Mouse (Mus musculus) kidney, postnatal 0 days (tissue): ENCODE measurements around the gene Sulf2. TPM values are rescaled to one million over a fixed set of nuclear protein-coding genes. Genes with fewer than 3 reads are reported as not detected.

ENCODE experiments used
- ATAC-seq: fragments of 200-750 bp; cut with Nextera tagmentation; replicated peaks from 2 replicates; pipeline ENCODE4 v1.8.0; 2017; ENCODE audit warnings: low read depth, moderate number of reproducible peaks, moderate TSS enrichment, moderate library complexity; ENCODE audit not compliant: low FRiP score
- DNase-seq: peaks from one replicate; pipeline ENCODE4 v3.0.0-alpha.2; 2016; ENCODE audit warnings: low spot score
- H3K27ac ChIP-seq: fragments of 300-500 bp; sonication (generic); 2 replicates; pipeline ENCODE4 v1.5.1; 2014; ENCODE audit warnings: mild to moderate bottlenecking
- H3K27me3 ChIP-seq: fragments of 300-500 bp; sonication (generic); 2 replicates; pipeline ENCODE4 v1.6.1; 2014; ENCODE audit warnings: low read length, mixed read lengths; ENCODE audit not compliant: insufficient read depth
- H3K36me3 ChIP-seq: fragments of 300-500 bp; sonication (generic); 2 replicates; pipeline ENCODE4 v1.6.1; 2014; ENCODE audit warnings: low read length, mixed read lengths; ENCODE audit not compliant: insufficient read depth
- H3K4me1 ChIP-seq: fragments of 300-500 bp; sonication (generic); replicated peaks from 2 replicates; pipeline ENCODE4 v1.6.1; 2014; ENCODE audit warnings: antibody characterized with exemption, low read length, mixed read lengths; ENCODE audit not compliant: insufficient read depth
- H3K4me2 ChIP-seq: fragments of 300-500 bp; sonication (generic); 2 replicates; pipeline ENCODE4 v1.6.1; 2014; ENCODE audit warnings: mild to moderate bottlenecking, low read length, moderate library complexity, mixed read lengths
- H3K4me3 ChIP-seq: fragments of 300-500 bp; sonication (generic); replicated peaks from 2 replicates; pipeline ENCODE4 v1.5.1; 2014; ENCODE audit warnings: low read depth, low read length
- H3K9ac ChIP-seq: fragments of 300-500 bp; sonication (generic); 2 replicates; pipeline ENCODE4 v1.6.1; 2014; ENCODE audit warnings: low read depth, low read length
- H3K9me3 ChIP-seq: fragments of 300-500 bp; sonication (generic); replicated peaks from 2 replicates; pipeline ENCODE4 v1.6.1; 2016; ENCODE audit warnings: low read length, inconsistent platforms, mixed read lengths
- CTCF ChIP-seq: IDR thresholded peaks from 2 replicates; pipeline ENCODE4 v1.5.1; 2016; ENCODE audit warnings: antibody characterized with exemption, low read depth, mild to moderate bottlenecking, moderate library complexity
- WGBS: fragments of 180-500 bp; shearing (Covaris S2); extraction: QIAGEN DNeasy Blood & Tissue Kit; methylation state at CpG from one replicate; pipeline ENCODE4 v1.1.7; 2014; 5-methylcytosine and 5-hydroxymethylcytosine counted together
- polyA plus RNA-seq: library from polyadenylated mRNA; unstranded; fragments of >200 nt; fragmentation: Nextera tagmentation; extraction: Ambion mirVana; gene quantifications from 2 replicates; pipeline ENCODE4 v1.2.1, GENCODE M21; 2015

Gene Sulf2
- polyA plus RNA-seq, 1 experiment from 2014 or later = 45.1 TPM

GRCm38 (mm10) chr2:166146446-166146845 is 9.0 kb downstream of the Sulf2 start:
- ATAC-seq (no peak), DNase-seq (no peak)
- no peak for TF ChIP-seq CTCF
- Histone ChIP-seq H3K4me1 (peaks cover 47% of the 10 kb centered on the region), H3K27me3 (no peaks in the 10 kb centered on the region), H3K4me3 (no peak overlapping the region), H3K4me2 (no peak overlapping the region), H3K27ac (no peak overlapping the region; the same call in 1 of the 2 replicates), H3K9ac (no peak overlapping the region), H3K9me3 (no peaks in the 10 kb centered on the region), H3K36me3 (no peaks in the 10 kb centered on the region)
- WGBS = 53% methylated on average over 7 of the region's 7 CpGs

DNA sequence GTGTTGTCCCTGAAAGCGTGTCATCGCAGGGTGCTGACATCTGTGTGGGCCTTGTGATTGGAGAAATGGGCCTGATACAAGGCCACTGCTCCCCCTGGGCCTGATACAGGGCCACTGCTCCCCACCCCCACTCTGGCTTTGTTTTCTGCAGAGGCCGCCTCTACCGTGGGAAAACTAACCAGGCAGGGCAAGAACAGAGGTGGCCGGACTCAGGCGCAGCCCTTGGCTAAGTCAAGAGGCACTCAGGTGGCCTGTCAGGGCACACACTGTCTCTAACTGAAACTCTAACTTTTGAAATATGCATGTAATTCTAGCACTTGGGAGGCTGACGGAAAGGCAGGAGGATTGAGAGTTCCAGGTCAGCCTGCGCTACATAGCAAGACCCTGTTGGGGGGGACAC is 10.4 kb downstream of the Sulf2 start:
- Histone ChIP-seq H3K9me3 (no peaks in the 10 kb centered on the region), H3K4me2 (no peak overlapping the region), H3K27me3 (no peaks in the 10 kb centered on the region), H3K4me3 (no peak overlapping the region), H3K36me3 (no peaks in the 10 kb centered on the region), H3K9ac (no peak overlapping the region), H3K4me1 (peaks cover 44% of the 10 kb centered on the region), H3K27ac (peak overlapping the region; percentile 44)
- TF ChIP-seq CTCF = no peak
- no peak for ATAC-seq
- 61% methylated on average over 8 of the region's 8 CpGs for WGBS
- DNase-seq = no peak

DNA sequence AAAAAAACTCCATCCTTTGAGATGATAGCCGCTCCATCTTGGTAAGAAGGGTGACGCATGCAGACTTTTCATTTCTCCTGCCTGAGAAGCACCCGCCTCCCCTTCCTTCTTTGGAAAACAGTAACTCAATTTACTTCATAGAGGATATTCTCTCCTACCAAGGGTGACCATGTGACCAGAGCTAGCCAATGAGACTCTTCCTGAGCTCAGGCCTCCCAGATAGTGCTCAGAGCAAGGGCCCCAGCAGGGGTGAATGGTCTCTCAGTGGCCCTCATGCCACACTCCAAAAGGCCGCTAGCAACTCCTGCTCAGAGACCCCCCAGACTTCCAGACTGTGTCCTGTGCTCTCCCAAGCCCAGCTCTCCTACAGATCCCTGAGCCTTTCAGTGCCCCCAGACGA is 11.6 kb downstream of the Sulf2 start:
- H3K9me3 ChIP-seq = no peaks in the 10 kb centered on the region
- DNase-seq (no peak), ATAC-seq (no peak)
- WGBS = 75% methylated on average over 5 of the region's 5 CpGs
- H3K4me1 ChIP-seq = peaks cover 42% of the 10 kb centered on the region
- H3K4me2 ChIP-seq = no peak overlapping the region
- H3K4me3 ChIP-seq = no peak overlapping the region
- no peak for TF ChIP-seq CTCF
- no peaks in the 10 kb centered on the region for H3K27me3 ChIP-seq
- no peak overlapping the region for H3K9ac ChIP-seq
- H3K27ac ChIP-seq = peak overlapping the region; percentile 13; the same call in 1 of the 2 replicates
- no peaks in the 10 kb centered on the region for H3K36me3 ChIP-seq

GRCm38 (mm10) chr2:166142561-166143112 is 12.8 kb downstream of the Sulf2 start:
- H3K27me3 ChIP-seq = no peaks in the 10 kb centered on the region
- H3K4me3 ChIP-seq = no peak overlapping the region
- WGBS = 14% methylated on average over 19 of the region's 19 CpGs
- peak overlapping the region; percentile 24; the same call in 1 of the 2 replicates for H3K4me2 ChIP-seq
- H3K4me1 ChIP-seq = peaks cover 40% of the 10 kb centered on the region
- H3K27ac ChIP-seq = peak overlapping the region; percentile 80
- 0 out of 2 replicates have a peak overlapping the region, but pooled peaks have one; percentile 10 for H3K9ac ChIP-seq
- ATAC-seq (peak; percentile 64), DNase-seq (peak; percentile 80)
- TF ChIP-seq CTCF = no peak
- H3K9me3 ChIP-seq = no peaks in the 10 kb centered on the region
- no peaks in the 10 kb centered on the region for H3K36me3 ChIP-seq

- Histone ChIP-seq H3K4me2 (no peak overlapping the region), H3K4me1 (peaks cover 40% of the 10 kb centered on the region), H3K4me3 (no peak overlapping the region), H3K36me3 (no peaks in the 10 kb centered on the region), H3K9ac (no peak overlapping the region), H3K27ac (peak overlapping the region; percentile 62), H3K9me3 (no peaks in the 10 kb centered on the region), H3K27me3 (no peaks in the 10 kb centered on the region)
- TF ChIP-seq CTCF = no peak
- DNase-seq (no peak), ATAC-seq (no peak)
- 67% methylated on average over 1 of the region's 1 CpGs for WGBS
Observed at GRCm38 (mm10) chr2:166141910-166142309, 13.6 kb downstream of the Sulf2 start.

GRCm38 (mm10) chr2:166141039-166141438 is 14.4 kb downstream of the Sulf2 start:
- DNase-seq = no peak
- H3K9me3 ChIP-seq = no peaks in the 10 kb centered on the region
- TF ChIP-seq CTCF = no peak
- H3K4me2 ChIP-seq = no peak overlapping the region
- no peak overlapping the region for H3K9ac ChIP-seq
- H3K27me3 ChIP-seq = no peaks in the 10 kb centered on the region
- H3K4me1 ChIP-seq = peaks cover 33% of the 10 kb centered on the region
- no peak for ATAC-seq
- 84% methylated on average over 6 of the region's 6 CpGs for WGBS
- H3K27ac ChIP-seq = no peak overlapping the region
- H3K36me3 ChIP-seq = no peaks in the 10 kb centered on the region
- no peak overlapping the region for H3K4me3 ChIP-seq

DNA sequence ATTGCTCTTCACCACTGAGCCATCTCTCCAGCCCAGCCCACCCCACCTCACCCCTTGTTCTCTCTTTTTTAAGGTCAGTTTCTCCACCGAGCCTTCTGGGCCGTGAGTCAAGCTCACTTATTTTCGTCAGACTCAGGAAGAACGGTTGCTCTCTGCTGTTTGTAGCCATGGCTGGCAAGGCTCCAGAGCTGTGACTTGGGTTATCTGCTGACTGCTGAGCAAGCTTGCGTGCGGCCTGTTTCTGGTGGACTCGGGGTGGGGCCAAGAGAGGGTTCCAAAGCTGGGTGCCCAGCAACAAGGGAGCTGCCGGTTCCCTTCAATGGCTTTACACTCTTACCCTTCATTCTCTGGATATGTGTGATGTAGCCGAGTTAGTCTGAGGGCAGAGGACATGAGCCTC is 15.0 kb downstream of the Sulf2 start:
- Histone ChIP-seq H3K4me3 (no peak overlapping the region), H3K27ac (no peak overlapping the region), H3K4me1 (peaks cover 28% of the 10 kb centered on the region), H3K27me3 (no peaks in the 10 kb centered on the region), H3K4me2 (no peak overlapping the region), H3K9me3 (no peaks in the 10 kb centered on the region), H3K9ac (no peak overlapping the region), H3K36me3 (no peaks in the 10 kb centered on the region)
- 63% methylated on average over 9 of the region's 9 CpGs for WGBS
- no peak for TF ChIP-seq CTCF
- ATAC-seq (no peak), DNase-seq (no peak)
